Mouse (Mus musculus) thymus, postnatal 4 days (tissue): Measurements from ENCODE around the gene Atp6v0c.
"Not testable (repeated sequence)": the region's sequence is repeated elsewhere in the genome, so short reads cannot be mapped to it uniquely, and the experiment has no call there.

ENCODE experiments used
- DNase-seq: peaks from one replicate; pipeline ENCODE4 v3.0.0; 2021

Gene Atp6v0c

DNA sequence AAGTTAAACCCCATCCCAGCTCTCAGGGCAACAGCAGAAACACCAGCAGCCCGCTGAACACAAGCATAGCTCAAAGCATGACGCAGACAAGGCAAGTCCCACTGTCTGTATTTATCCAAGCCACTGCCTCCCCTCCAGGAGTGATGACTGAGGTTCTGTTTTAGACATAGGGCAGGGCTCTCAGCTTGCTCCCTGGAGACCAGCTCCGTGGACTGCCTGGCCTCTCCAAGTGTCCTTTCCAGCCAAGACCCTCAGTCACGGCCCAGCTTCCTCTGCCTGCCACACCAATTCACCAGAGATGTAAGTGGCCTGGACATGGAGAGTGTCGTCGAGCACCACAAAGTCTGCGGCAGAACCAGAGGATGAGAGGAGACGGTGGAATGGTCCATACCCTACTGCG is 13.8 kb downstream of the Atp6v0c start:
- DNase-seq: no peak

- no peak for DNase-seq
These were observed 15.0 kb downstream of the Atp6v0c start for GRCm38 (mm10) chr17:24154463-24154862.

- peak; percentile 94 for DNase-seq
These were observed 17.5 kb downstream of the Atp6v0c start for GRCm38 (mm10) chr17:24151890-24152563.

DNA sequence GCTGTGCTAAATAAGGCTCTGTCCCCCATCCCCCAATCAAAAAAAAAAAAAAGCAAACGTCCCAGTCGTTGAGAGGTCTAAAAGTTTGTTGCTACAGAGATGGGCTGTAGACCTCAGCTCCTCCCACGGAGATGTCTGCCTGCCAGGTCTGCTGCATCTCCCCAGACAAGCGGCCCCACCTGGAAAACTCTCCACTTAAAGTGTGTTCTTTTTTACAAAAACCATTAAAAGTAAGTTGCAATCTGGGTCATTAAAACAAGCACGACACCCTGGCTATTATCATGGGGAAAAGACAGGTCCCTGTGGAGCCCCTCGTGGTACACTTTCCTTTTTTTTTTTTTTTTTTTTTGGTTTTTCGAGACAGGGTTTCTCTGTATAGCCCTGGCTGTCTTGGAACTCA is 18.1 kb downstream of the Atp6v0c start:
- DNase-seq: no peak

- DNase-seq: no peak
These were observed 18.7 kb downstream of the Atp6v0c start, which contains the start of gene Pdpk1 for GRCm38 (mm10) chr17:24150824-24151223. Gene Pdpk1, minus strand, starts transcription at chr17:24150924.

DNA sequence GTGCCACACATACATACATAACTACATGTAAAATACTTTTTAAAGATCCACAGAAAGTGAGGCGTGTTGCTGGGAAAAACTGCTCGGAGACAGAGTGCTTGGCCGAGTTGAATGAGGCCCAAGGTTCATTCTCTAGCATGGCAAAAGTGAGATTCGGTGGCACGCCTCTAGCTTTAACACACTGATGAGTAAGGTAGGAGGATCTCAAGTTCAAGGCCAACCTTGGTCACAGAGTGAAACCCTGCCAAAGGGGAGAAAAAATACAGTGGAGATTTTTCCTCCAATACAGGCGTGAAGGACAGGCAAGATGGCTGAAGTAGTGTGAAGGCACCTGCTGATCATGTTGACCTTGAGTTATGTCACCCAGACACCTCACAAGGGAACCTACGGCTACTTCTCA is 20.1 kb downstream of the Atp6v0c start:
- DNase-seq: no peak

- no peak for DNase-seq
These were observed 26.6 kb downstream of the Atp6v0c start for GRCm38 (mm10) chr17:24142897-24143296.

GRCm38 (mm10) chr17:24141425-24141920 is 28.0 kb downstream of the Atp6v0c start:
- DNase-seq: peak; percentile 97

DNA sequence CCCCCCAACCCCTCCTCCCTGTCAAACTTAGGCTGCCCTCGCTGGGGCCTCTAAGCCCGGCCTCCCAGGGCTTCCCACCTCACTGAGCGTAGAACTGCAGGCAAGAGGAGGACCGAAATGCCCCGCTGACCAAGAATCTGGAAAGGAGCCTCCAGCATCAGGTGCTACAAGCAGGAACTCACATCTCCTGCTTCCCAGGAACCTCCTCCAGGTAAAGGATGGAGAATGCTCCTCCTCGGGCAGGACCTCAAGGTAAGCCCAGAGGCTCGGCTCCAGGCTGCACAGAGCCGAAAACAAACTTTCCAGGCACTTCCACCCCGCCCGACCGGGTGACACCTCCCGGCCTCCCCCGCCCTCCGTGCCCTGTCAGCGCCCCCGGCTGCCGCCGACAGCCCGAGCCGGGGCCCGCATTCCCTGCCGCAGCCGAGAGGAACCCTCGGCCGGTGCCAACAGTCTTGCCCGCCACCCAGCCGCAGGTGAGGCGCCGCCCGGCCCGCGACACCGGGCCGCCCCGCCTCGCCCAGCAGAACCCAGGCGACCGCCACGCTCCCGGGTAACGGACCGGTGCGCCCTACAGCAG is 28.6 kb downstream of the Atp6v0c start:
- DNase-seq: peak; percentile 64

GRCm38 (mm10) chr17:24139968-24140367 is 29.5 kb downstream of the Atp6v0c start:
- DNase-seq: no peak

GRCm38 (mm10) chr17:24139256-24139655 is 30.2 kb downstream of the Atp6v0c start:
- no peak for DNase-seq

DNA sequence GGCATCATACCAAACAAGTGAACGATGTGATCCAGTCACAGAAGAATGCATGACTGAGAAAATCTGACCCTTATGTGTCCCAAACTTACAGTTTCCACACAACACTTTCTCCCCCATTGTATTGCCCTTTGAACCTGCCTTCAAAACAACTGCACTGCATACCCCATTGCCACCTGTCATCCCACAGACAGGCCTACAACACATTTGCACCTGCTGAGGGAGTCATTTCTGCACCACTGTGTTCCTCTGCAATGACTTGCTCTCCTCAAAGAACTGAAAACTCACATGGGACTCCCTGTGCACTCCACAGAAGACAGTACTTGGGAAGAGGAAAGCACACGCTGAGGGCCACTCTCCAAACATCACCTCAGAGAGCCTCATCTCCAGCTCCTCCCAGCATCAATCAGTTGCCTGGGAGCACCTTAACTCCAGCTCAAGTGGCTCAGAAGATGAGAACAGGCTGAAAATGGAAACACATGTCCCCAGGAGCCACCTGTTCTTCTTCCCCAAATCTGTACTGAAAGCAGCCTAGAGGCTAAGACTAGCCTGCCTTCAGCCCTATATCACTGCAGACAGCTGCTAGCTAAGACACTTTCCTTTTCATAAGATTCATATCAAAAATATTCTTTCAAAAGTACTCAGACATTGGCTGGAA is 32.1 kb downstream of the Atp6v0c start:
- peak; percentile 56 for DNase-seq

DNA sequence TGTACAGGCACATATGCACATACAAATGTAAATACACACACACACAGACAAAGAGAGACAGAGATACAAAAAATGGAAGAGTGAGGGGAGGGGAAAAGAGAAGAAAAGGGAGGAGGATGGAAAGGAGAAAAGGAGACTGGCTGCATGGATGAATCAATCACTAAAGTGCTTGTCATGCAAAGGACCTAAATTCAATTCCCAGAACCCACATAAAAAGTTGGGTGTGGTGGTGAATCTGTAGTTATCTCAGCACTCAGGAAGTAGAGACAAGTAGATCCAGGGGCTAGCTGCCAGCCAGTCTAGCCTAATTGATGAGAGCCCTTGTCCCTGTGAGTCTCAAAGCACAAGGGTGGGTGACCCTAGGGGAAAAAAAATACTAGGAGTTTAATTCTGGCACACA is 35.4 kb downstream of the Atp6v0c start:
- DNase-seq: no peak

DNA sequence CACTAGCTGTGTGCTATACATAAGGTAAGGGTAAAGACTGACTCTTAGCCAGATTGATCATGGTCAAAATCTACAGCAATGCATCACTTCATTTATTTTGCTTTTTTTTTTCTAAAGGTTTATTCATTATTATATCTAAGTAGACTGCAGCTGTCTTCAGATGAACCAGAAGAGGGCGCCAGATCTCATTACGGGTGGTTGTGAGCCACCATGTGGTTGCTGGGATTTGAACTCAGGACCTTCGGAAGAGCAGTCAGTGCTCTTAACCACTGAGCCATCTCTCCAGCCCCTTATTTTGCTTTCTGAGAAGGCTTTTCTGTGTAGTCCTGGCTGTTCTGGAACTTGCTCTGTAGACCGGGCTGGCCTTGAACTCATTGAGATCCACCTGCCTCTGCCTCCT is 36.6 kb downstream of the Atp6v0c start:
- DNase-seq: peak; percentile 40

DNA sequence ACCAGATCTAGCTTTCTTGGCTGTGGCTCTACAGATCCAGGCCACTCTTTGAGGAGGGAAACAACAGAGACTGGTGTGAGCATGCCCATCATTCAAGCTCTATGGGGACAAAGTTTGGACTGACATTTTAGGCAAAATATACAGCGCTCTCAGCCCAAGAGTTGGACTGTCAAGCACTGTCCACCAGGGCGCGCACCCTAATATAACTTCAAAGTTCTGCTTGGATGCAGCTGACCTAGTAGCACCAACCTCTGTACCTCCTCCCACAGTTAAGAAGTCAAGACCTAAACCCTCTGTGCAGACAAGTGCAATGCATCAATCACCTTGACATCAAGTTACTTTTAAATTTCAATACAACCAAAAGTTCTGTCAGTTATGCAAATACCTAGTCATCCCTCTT is 37.9 kb downstream of the Atp6v0c start:
- no peak for DNase-seq

- DNase-seq: not testable (repeated sequence)
These were observed 40.3 kb downstream of the Atp6v0c start for GRCm38 (mm10) chr17:24129246-24129645.

GRCm38 (mm10) chr17:24127592-24127991 is 41.9 kb downstream of the Atp6v0c start:
- no peak for DNase-seq

DNA sequence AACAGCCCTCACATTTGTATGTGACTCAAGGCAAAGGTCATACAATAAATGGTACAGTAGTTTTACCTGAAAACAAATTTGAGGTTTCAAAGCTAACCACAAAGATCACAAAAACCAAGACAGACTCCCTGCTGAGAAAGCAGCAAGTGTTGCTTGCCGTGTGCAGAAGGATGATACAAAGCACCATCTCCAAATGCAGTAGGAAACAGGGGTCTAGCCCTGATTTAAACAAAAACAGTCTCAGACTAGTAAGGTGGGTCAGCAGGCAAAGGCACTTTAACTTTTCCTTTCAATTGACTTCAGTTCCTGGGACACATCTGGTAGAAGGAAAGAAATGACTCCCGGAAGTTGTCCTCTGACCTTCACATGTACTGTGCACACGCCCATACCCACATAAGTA is 42.7 kb downstream of the Atp6v0c start:
- no peak for DNase-seq

- no peak for DNase-seq
These were observed 50.1 kb downstream of the Atp6v0c start for GRCm38 (mm10) chr17:24119446-24119845.
